Mouse (Mus musculus) neural tube, embryonic 14.5 days (tissue): ENCODE data around the gene Kcna10. TPM values are rescaled to one million over a fixed set of nuclear protein-coding genes. Genes with fewer than 3 reads are reported as not detected.

Experiments
- polyA plus RNA-seq: library from polyadenylated mRNA; unstranded; fragments of >200 nt; fragmentation: Nextera tagmentation; extraction: Ambion mirVana; gene quantifications from 2 replicates; pipeline ENCODE4 v1.2.1, GENCODE M21; 2014

Kcna10 gene
- polyA plus RNA-seq, 1 experiment from 2014 or later = not detected

Other genes with a start within 250 kb of the Kcna10 start
- 7.2 and 10.3 TPM in 2 replicates for gene Kcna3, start 146.9 kb upstream of the Kcna10 start, polyA plus RNA-seq
- gene Kcna2, start 81.9 kb upstream of the Kcna10 start, polyA plus RNA-seq = 2.0 and 3.2 TPM in 2 replicates
- gene Cym, start 38.7 kb downstream of the Kcna10 start, polyA plus RNA-seq = 0.39 and 0.86 TPM in 2 replicates
- gene A630076J17Rik, start 47.6 kb downstream of the Kcna10 start, polyA plus RNA-seq = not detected in 2 replicates
- gene Prok1, start 56.7 kb downstream of the Kcna10 start, polyA plus RNA-seq = 0.08 and 0.14 TPM in 2 replicates
- 200 and 204 TPM in 2 replicates for gene Lamtor5, start 95.8 kb downstream of the Kcna10 start, polyA plus RNA-seq
- gene Slc16a4, start 108.2 kb downstream of the Kcna10 start, polyA plus RNA-seq = 1.9 and 2.6 TPM in 2 replicates
- gene Rbm15, start 150.6 kb downstream of the Kcna10 start, polyA plus RNA-seq = 7.8 and 9.0 TPM in 2 replicates